Mouse (Mus musculus) lung, adult 2 months (tissue): Measurements from ENCODE around the gene Ephb1.

Experiments used
- CTCF ChIP-seq: fragments of 200-500 bp; IDR thresholded peaks from 2 replicates; pipeline ENCODE4 v1.5.1; 2011; ENCODE audit warnings: mild to moderate bottlenecking, low read length, control low read depth; ENCODE audit not compliant: insufficient read depth
- POLR2A ChIP-seq: fragments of 200-500 bp; IDR thresholded peaks from 2 replicates; pipeline ENCODE4 v1.6.1; 2011; ENCODE audit warnings: low read depth, mild to moderate bottlenecking, control low read depth, low read length, borderline replicate concordance; ENCODE audit errors: extremely low read depth

DNA sequence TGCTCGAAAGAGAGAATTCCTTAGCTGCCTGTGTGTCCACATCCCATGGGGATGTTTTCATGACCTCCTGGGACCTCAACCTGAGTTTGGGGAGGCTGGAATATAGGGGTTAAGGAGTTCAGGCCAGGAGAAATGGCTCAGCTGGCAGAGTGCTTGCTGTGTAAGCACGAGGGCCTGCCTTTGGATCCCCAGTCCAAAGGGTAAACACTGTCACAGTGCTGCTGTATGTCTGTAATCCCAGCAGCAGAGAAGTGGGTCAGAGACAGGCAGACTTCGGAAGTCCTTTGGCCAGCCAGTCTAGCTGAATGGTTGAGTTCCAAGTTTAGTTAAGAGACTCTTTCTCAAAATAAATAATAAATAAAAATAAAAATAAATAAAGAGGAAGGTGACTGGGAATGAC lies 48.2 kb upstream of the Ephb1 start:
- no peak for TF ChIP-seq CTCF
- TF ChIP-seq POLR2A = no peak
